In genomic region chr12:102554721-102555516, GRCm38 (mm10) we compare ENCODE assay signal across 8 mouse cellular contexts. TPM values are rescaled to one million over a fixed set of nuclear protein-coding genes. Genes with fewer than 3 reads are reported as not detected.
DNase-seq lines count a peak whose midpoint lies in the region; ATAC-seq and TF ChIP-seq lines count a peak whose summit lies in the region.

Gene Chga (plus strand): TSS chr12:102554969.

- TF ChIP-seq CTCF in brain, embryonic 14.5 days (IDR thresholded peaks at IDR 0.05; ENCODE audit: borderline replicate concordance, extremely low read depth, insufficient read depth, insufficient read length), result no peak
- TF ChIP-seq CTCF in layer of hippocampus, adult 2 months (conservative IDR thresholded peaks at IDR 0.05), result no peak
- no peak for TF ChIP-seq CTCF in lung, embryonic 14.5 days (IDR thresholded peaks at IDR 0.05; ENCODE audit: low read depth)

- H3K36me3 ChIP-seq in forebrain, embryonic 11.5 days (ENCODE audit: control insufficient read depth, insufficient read depth, low read length), result no peaks in the 10 kb centered on the region
- H3K36me3 ChIP-seq in lung, embryonic 14.5 days (ENCODE audit: insufficient read depth), result no peaks in the 10 kb centered on the region

- H3K4me3 ChIP-seq in forebrain, embryonic 11.5 days (ENCODE audit: low read depth, low read length), result peak within 1 kb of the TSS; percentile 52
- H3K4me3 ChIP-seq in layer of hippocampus, adult 2 months, result peak within 1 kb of the TSS; percentile 74
- peak within 1 kb of the TSS; percentile 15; the same call in 1 of the 2 replicates for H3K4me3 ChIP-seq in lung, embryonic 14.5 days (ENCODE audit: low read depth, low read length)

- 0 out of 2 replicates have a peak, but pooled peaks cover 2% of the 10 kb centered on the region for H3K4me1 ChIP-seq in forebrain, embryonic 11.5 days (replicated peaks; ENCODE audit: control insufficient read depth, insufficient read depth, low read length)
- H3K4me1 ChIP-seq in lung, embryonic 14.5 days (ENCODE audit: insufficient read depth), result no peaks in the 10 kb centered on the region

- H3K9ac ChIP-seq in forebrain, embryonic 11.5 days (ENCODE audit: low read length), result peak within 1 kb of the TSS; percentile 51
- no peak within 1 kb of the TSS for H3K9ac ChIP-seq in lung, embryonic 14.5 days

- H3K4me2 ChIP-seq in forebrain, embryonic 11.5 days (ENCODE audit: low read depth, low read length, severe bottlenecking), result peak within 1 kb of the TSS; percentile 64
- H3K4me2 ChIP-seq in lung, embryonic 14.5 days, result peak within 1 kb of the TSS; percentile 46

- DNase-seq in ES-CJ7 (ENCODE audit: low read depth, low spot score), result peak; percentile 91
- peak; percentile 94 for DNase-seq in brain, embryonic 14.5 days (ENCODE audit: low read depth)
- DNase-seq in forebrain, embryonic 11.5 days (ENCODE audit: low spot score), result peak; percentile 94
- DNase-seq in heart, postnatal 36 days, result peak; percentile 58 to 70
- DNase-seq in layer of hippocampus, adult 2 months (ENCODE audit: low spot score in 2 of 2), result peak; percentile 77 to 87
- DNase-seq in lung, embryonic 14.5 days, result peak; percentile 94
- DNase-seq in ovary, postnatal 10 days (ENCODE audit: low spot score), result peak; percentile 62
- peak; percentile 77 for DNase-seq in urinary bladder, postnatal 14 days (ENCODE audit: low spot score)

- peaks cover 4% of the 10 kb centered on the region; the same call in 1 of the 2 replicates for H3K27me3 ChIP-seq in forebrain, embryonic 11.5 days (ENCODE audit: control insufficient read depth, insufficient read depth, low read length)
- peaks cover 21% of the 10 kb centered on the region for H3K27me3 ChIP-seq in lung, embryonic 14.5 days (ENCODE audit: insufficient read depth, low read length)

- H3K9me3 ChIP-seq in forebrain, embryonic 11.5 days (ENCODE audit: control insufficient read depth, low read length), result no peaks in the 10 kb centered on the region
- no peaks in the 10 kb centered on the region for H3K9me3 ChIP-seq in lung, embryonic 14.5 days (ENCODE audit: low read depth, low read length)

- TF ChIP-seq POLR2A in brain, embryonic 14.5 days (IDR thresholded peaks at IDR 0.05; ENCODE audit: borderline replicate concordance, extremely low read depth, insufficient read depth, insufficient read length, poor library complexity, severe bottlenecking), result peak; percentile 68; the same call in 1 of the 2 replicates

- ATAC-seq in forebrain, embryonic 11.5 days (replicated peaks; ENCODE audit: low FRiP score), result peak; percentile 78
- peak; percentile 88 for ATAC-seq in lung, embryonic 14.5 days (ENCODE audit: insufficient read depth)

- 2% methylated on average over 48 of the region's 48 CpGs for WGBS in forebrain, embryonic 11.5 days
- WGBS in lung, embryonic 14.5 days, result 3% methylated on average over 48 of the region's 48 CpGs

- no peak within 1 kb of the TSS for H3K27ac ChIP-seq in forebrain, embryonic 11.5 days (ENCODE audit: low read depth, low read length)
- peak within 1 kb of the TSS; percentile 87 for H3K27ac ChIP-seq in layer of hippocampus, adult 2 months
- no peak within 1 kb of the TSS for H3K27ac ChIP-seq in lung, embryonic 14.5 days (ENCODE audit: low read depth)

- intact Hi-C loops in heart, postnatal 36 days (cut with DNase I), result no loop called here

RNA-seq across cellular contexts. Expression of gene Chga, which starts in this region (rescaled TPM):
- 56.3 and 74.5 TPM in 2 replicates for polyA plus RNA-seq in brain, embryonic 14.5 days (2012; rRNA removed)
- 16.7 and 18.1 TPM in 2 replicates for polyA plus RNA-seq in forebrain, embryonic 11.5 days (2014; fragmentation: Nextera tagmentation; extraction: Ambion mirVana)
- not detected for total RNA-seq in heart, postnatal 36 days (2021)
- 100 to 1,000 TPM; 123 to 124 TPM for total RNA-seq in layer of hippocampus, adult 2 months (2021)
- 0.23 and 0.43 TPM in 2 replicates for polyA plus RNA-seq in lung, embryonic 14.5 days (2014; fragmentation: Nextera tagmentation; extraction: Ambion mirVana)

Comparison
In these comparisons a context has a peak if more than half of its experiments do, and no peak if none do; other contexts are left out.
1. RNA of gene Chga (total RNA-seq): 123 to 124 TPM in layer of hippocampus, adult 2 months; not detected in heart, postnatal 36 days; every median in the first group is over 100 times any median in the second.
2. RNA of gene Chga (polyA plus RNA-seq): 56.3 to 74.5 TPM in brain, embryonic 14.5 days and 16.7 to 18.1 TPM in forebrain, embryonic 11.5 days; 0.23 to 0.43 TPM in lung, embryonic 14.5 days; every median in the first group is over 10 times any median in the second.
3. Peak in DNase-seq in heart, postnatal 36 days; RNA of the gene not detected or under 1 TPM.
4. Peak in DNase-seq, ATAC-seq, H3K4me3 ChIP-seq and H3K4me2 ChIP-seq in lung, embryonic 14.5 days; RNA of the gene not detected or under 1 TPM.
5. H3K4me3 ChIP-seq: peak in every context shown above with its lines; median percentile 74 in layer of hippocampus, adult 2 months; 52 in forebrain, embryonic 11.5 days; 15 in lung, embryonic 14.5 days.
6. Peak in every context shown above with its lines, with median percentiles within 50 percentile points of each other: DNase-seq.